In the genomic region with DNA sequence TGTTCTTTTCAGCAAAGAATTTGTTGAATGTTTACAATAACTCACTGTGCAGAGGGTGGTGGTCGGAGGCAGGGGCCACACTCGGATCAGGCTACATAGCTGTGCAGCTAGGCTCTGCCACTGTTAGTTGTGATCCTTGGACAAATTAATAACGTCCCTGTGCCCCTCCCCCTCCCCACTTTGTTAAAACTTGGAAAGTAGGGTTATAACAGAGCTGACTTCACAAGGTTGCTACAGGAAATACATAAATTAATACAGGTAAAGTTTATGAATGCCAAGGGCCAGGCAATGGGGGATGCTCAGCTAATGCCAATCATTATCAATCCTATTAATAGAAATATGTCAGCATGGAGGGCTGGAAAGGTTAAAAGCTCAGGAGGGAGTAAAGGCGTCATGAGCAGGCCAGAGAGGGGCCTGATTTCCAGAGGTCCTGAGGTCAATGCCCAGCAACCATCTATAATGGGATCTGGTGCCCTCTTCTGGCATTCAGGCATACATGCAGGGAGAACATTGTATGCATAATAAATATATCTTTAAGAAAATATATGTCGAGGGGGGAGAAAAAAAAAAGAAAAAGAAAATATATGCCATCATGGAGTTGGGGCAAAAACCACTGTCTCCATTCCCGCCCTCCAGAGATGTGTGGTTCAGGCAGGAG, we compare ENCODE assay signal across 17 mouse cellular contexts. TPM values are rescaled to one million over a fixed set of nuclear protein-coding genes. Genes with fewer than 3 reads are reported as not detected.
A peak's percentile ranks its signal among the peaks of the same experiment; 100 is the strongest.
DNase-seq lines count a peak whose midpoint lies in the region; ATAC-seq and TF ChIP-seq lines count a peak whose summit lies in the region.
"Had no signal": no experiment of that assay in that cellular context is flagged by ENCODE, and none has a peak within 500 bp of the region (broad histone marks: within the 10 kb centered on the region; RNA-seq: fewer than 3 reads in every experiment).

No protein-coding gene starts in this region.

- H3K4me2 ChIP-seq in hindbrain, postnatal 0 days (ENCODE audit: low read depth, low read length) = no peak overlapping the region
- no peak overlapping the region for H3K4me2 ChIP-seq in hindbrain, embryonic 14.5 days (replicated peaks)
- H3K4me2 ChIP-seq in stomach, postnatal 0 days (replicated peaks; ENCODE audit: low read depth) = no peak overlapping the region
- H3K4me2 ChIP-seq: embryonic facial prominence, embryonic 12.5 days; lung, embryonic 15.5 days; neural tube, embryonic 15.5 days had no signal

- peak; percentile 64 for TF ChIP-seq CTCF in hindbrain, postnatal 0 days (IDR thresholded peaks at IDR 0.05; ENCODE audit: low read depth)
- peak; percentile 65 for TF ChIP-seq CTCF in stomach, postnatal 0 days (IDR thresholded peaks at IDR 0.05; ENCODE audit: low read depth)

- DNase-seq in hindbrain, postnatal 0 days (ENCODE audit: low spot score) = no peak
- DNase-seq in hindbrain, embryonic 14.5 days (ENCODE audit: low spot score) = no peak
- DNase-seq in R1 (ENCODE audit: low read depth, low spot score) = peak; percentile 25
- DNase-seq in stomach, postnatal 0 days (ENCODE audit: low spot score) = no peak
- no peak for DNase-seq in adrenal gland, adult 8-10 months

- H3K27ac ChIP-seq in hindbrain, postnatal 0 days = no peak overlapping the region
- no peak overlapping the region for H3K27ac ChIP-seq in hindbrain, embryonic 14.5 days
- H3K27ac ChIP-seq in stomach, postnatal 0 days (replicated peaks) = no peak overlapping the region
- H3K27ac ChIP-seq: embryonic facial prominence, embryonic 12.5 days; lung, embryonic 15.5 days; stomach, embryonic 15.5 days had no signal

- 63% methylated on average over 6 of the region's 6 CpGs for WGBS in hindbrain, postnatal 0 days
- 55% methylated on average over 6 of the region's 6 CpGs for WGBS in hindbrain, embryonic 14.5 days
- 55% methylated on average over 6 of the region's 6 CpGs for WGBS in stomach, postnatal 0 days

- TF ChIP-seq EP300 in stomach, postnatal 0 days (optimal IDR thresholded peaks at IDR 0.05) = no peak

- H3K36me3 ChIP-seq in hindbrain, postnatal 0 days (ENCODE audit: insufficient read depth, low read length) = no peaks in the 10 kb centered on the region
- no peaks in the 10 kb centered on the region for H3K36me3 ChIP-seq in hindbrain, embryonic 14.5 days (replicated peaks; ENCODE audit: control insufficient read depth, insufficient read depth)
- H3K36me3 ChIP-seq in megakaryocyte, embryonic 14.5 days (replicated peaks; ENCODE audit: low read length) = no peaks in the 10 kb centered on the region
- no peaks in the 10 kb centered on the region for H3K36me3 ChIP-seq in stomach, postnatal 0 days (ENCODE audit: control insufficient read depth, insufficient read depth, low read length)
- H3K36me3 ChIP-seq: embryonic facial prominence, embryonic 12.5 days; lung, embryonic 15.5 days; neural tube, embryonic 15.5 days; stomach, embryonic 15.5 days had no signal

- H3K9me3 ChIP-seq in hindbrain, postnatal 0 days (ENCODE audit: low read length) = no peaks in the 10 kb centered on the region
- H3K9me3 ChIP-seq in hindbrain, embryonic 14.5 days (ENCODE audit: control insufficient read depth, low read length) = no peaks in the 10 kb centered on the region
- H3K9me3 ChIP-seq in megakaryocyte, embryonic 14.5 days = no peaks in the 10 kb centered on the region
- H3K9me3 ChIP-seq in stomach, postnatal 0 days (ENCODE audit: control insufficient read depth, low read length) = no peaks in the 10 kb centered on the region
- H3K9me3 ChIP-seq: embryonic facial prominence, embryonic 12.5 days; lung, embryonic 15.5 days; neural tube, embryonic 15.5 days; stomach, embryonic 15.5 days had no signal

- H3K4me1 ChIP-seq in hindbrain, postnatal 0 days (ENCODE audit: insufficient read depth, low read length) = peaks cover 28% of the 10 kb centered on the region
- H3K4me1 ChIP-seq in hindbrain, embryonic 14.5 days (replicated peaks; ENCODE audit: control insufficient read depth, insufficient read depth, low read length) = peaks cover 43% of the 10 kb centered on the region
- peaks cover 65% of the 10 kb centered on the region for H3K4me1 ChIP-seq in megakaryocyte, embryonic 14.5 days
- 0 out of 2 replicates have a peak, but pooled peaks cover 3% of the 10 kb centered on the region for H3K4me1 ChIP-seq in stomach, postnatal 0 days (replicated peaks; ENCODE audit: control insufficient read depth, insufficient read depth)

- no peak for ATAC-seq in hindbrain, postnatal 0 days
- no peak for ATAC-seq in hindbrain, embryonic 14.5 days (ENCODE audit: low FRiP score)
- ATAC-seq in megakaryocyte, adult 5-6 weeks (ENCODE audit: poor library complexity, severe bottlenecking) = no peak
- ATAC-seq in stomach, postnatal 0 days (ENCODE audit: low FRiP score, low TSS enrichment) = no peak
- ATAC-seq: forebrain, embryonic 14.5 days; midbrain, embryonic 16.5 days had no signal

- no peak overlapping the region for H3K9ac ChIP-seq in hindbrain, postnatal 0 days (replicated peaks; ENCODE audit: low read length)
- H3K9ac ChIP-seq in hindbrain, embryonic 14.5 days = no peak overlapping the region
- no peak overlapping the region for H3K9ac ChIP-seq in stomach, postnatal 0 days (ENCODE audit: low read length)
- H3K9ac ChIP-seq: embryonic facial prominence, embryonic 12.5 days; lung, embryonic 15.5 days; neural tube, embryonic 15.5 days; stomach, embryonic 15.5 days had no signal

- H3K4me3 ChIP-seq in hindbrain, postnatal 0 days (ENCODE audit: low read length) = no peak overlapping the region
- no peak overlapping the region for H3K4me3 ChIP-seq in hindbrain, embryonic 14.5 days (replicated peaks; ENCODE audit: low read length)
- H3K4me3 ChIP-seq in megakaryocyte, embryonic 14.5 days (replicated peaks) = peak overlapping the region; percentile 4
- no peak overlapping the region for H3K4me3 ChIP-seq in stomach, postnatal 0 days (ENCODE audit: low read depth, low read length)
- H3K4me3 ChIP-seq: embryonic facial prominence, embryonic 12.5 days; lung, embryonic 15.5 days; neural tube, embryonic 15.5 days; stomach, embryonic 15.5 days had no signal

- H3K27me3 ChIP-seq in hindbrain, postnatal 0 days (ENCODE audit: insufficient read depth, low read length) = no peaks in the 10 kb centered on the region
- no peaks in the 10 kb centered on the region; the same call in 1 of the 2 replicates for H3K27me3 ChIP-seq in hindbrain, embryonic 14.5 days (ENCODE audit: control insufficient read depth, insufficient read depth, low read length)
- peaks cover 39% of the 10 kb centered on the region for H3K27me3 ChIP-seq in megakaryocyte, embryonic 14.5 days (replicated peaks)
- no peaks in the 10 kb centered on the region for H3K27me3 ChIP-seq in stomach, postnatal 0 days (ENCODE audit: control insufficient read depth, insufficient read depth, low read length)

RNA-seq across cellular contexts. Expression of gene Zdhhc22, which starts 13.6 kb away (rescaled TPM):
- total RNA-seq in hindbrain, postnatal 0 days (2014; rRNA removed) = 38.6 and 39.4 TPM in 2 replicates
- polyA plus RNA-seq in hindbrain, postnatal 0 days (2015; fragmentation: Nextera tagmentation; extraction: Ambion mirVana) = 21.8 and 25.2 TPM in 2 replicates
- 14.9 and 15.6 TPM in 2 replicates for polyA plus RNA-seq in hindbrain, embryonic 14.5 days (2014; fragmentation: Nextera tagmentation; extraction: Ambion mirVana)
- polyA plus RNA-seq in megakaryocyte, embryonic 14.5 days (2012; ENCODE audit: insufficient read depth, low replicate concordance) = not detected in 2 replicates
- not detected in 2 replicates for total RNA-seq in megakaryocyte, adult 5-6 weeks (2015)
- not detected in 2 replicates for total RNA-seq in megakaryocyte, adult 5-6 weeks (2017)
- 0.53 and 0.58 TPM in 2 replicates for polyA plus RNA-seq in stomach, postnatal 0 days (2015; fragmentation: Nextera tagmentation; extraction: Ambion mirVana)
- total RNA-seq in adrenal gland, adult 8-10 months (2022) = 1 to 10 TPM; 1.8 to 4.7 (median 3.0) TPM
- total RNA-seq: granulocyte monocyte progenitor cell, adult 5-6 weeks; heart, postnatal 25 days had no signal
- polyA plus RNA-seq: large intestine, adult 2 months; urinary bladder, adult 2 months had no signal

RNA-seq across cellular contexts. Expression of gene Cipc, which starts 29.8 kb away (rescaled TPM):
- 51.1 and 55.6 TPM in 2 replicates for total RNA-seq in hindbrain, postnatal 0 days (2014; rRNA removed)
- 27.6 and 29.6 TPM in 2 replicates for polyA plus RNA-seq in hindbrain, postnatal 0 days (2015; fragmentation: Nextera tagmentation; extraction: Ambion mirVana)
- 46.8 and 52.1 TPM in 2 replicates for polyA plus RNA-seq in hindbrain, embryonic 14.5 days (2014; fragmentation: Nextera tagmentation; extraction: Ambion mirVana)
- 4.8 and 6.4 TPM in 2 replicates for polyA plus RNA-seq in megakaryocyte, embryonic 14.5 days (2012; ENCODE audit: insufficient read depth, low replicate concordance)
- 12.0 and 12.9 TPM in 2 replicates for total RNA-seq in megakaryocyte, adult 5-6 weeks (2015)
- total RNA-seq in megakaryocyte, adult 5-6 weeks (2017) = 8.9 and 11.0 TPM in 2 replicates
- 10.1 and 10.8 TPM in 2 replicates for polyA plus RNA-seq in stomach, postnatal 0 days (2015; fragmentation: Nextera tagmentation; extraction: Ambion mirVana)
- 10 to 100 TPM; 25.4 to 43.9 (median 32.1) TPM for total RNA-seq in adrenal gland, adult 8-10 months (2022)

RNA-seq across cellular contexts. Expression of gene Tmem63c, which starts 44.5 kb away (rescaled TPM):
- total RNA-seq in hindbrain, postnatal 0 days (2014; rRNA removed) = 23.3 and 25.7 TPM in 2 replicates
- 7.9 and 8.6 TPM in 2 replicates for polyA plus RNA-seq in hindbrain, postnatal 0 days (2015; fragmentation: Nextera tagmentation; extraction: Ambion mirVana)
- polyA plus RNA-seq in hindbrain, embryonic 14.5 days (2014; fragmentation: Nextera tagmentation; extraction: Ambion mirVana) = 13.8 and 16.2 TPM in 2 replicates
- polyA plus RNA-seq in megakaryocyte, embryonic 14.5 days (2012; ENCODE audit: insufficient read depth, low replicate concordance) = 0.08 TPM in 1 of 2 replicates, not detected in the other
- total RNA-seq in megakaryocyte, adult 5-6 weeks (2015) = not detected in 2 replicates
- not detected in 2 replicates for total RNA-seq in megakaryocyte, adult 5-6 weeks (2017)
- polyA plus RNA-seq in stomach, postnatal 0 days (2015; fragmentation: Nextera tagmentation; extraction: Ambion mirVana) = 0.72 and 0.74 TPM in 2 replicates
- 1 to 10 TPM; 2.3 to 4.8 (median 3.1) TPM for total RNA-seq in adrenal gland, adult 8-10 months (2022)
- total RNA-seq: granulocyte monocyte progenitor cell, adult 5-6 weeks had no signal

Comparison
In these comparisons a context has a peak if more than half of its experiments do, and no peak if none do; other contexts are left out.
1. RNA of gene Zdhhc22, which starts 13.6 kb away (polyA plus RNA-seq): 21.8 to 25.2 TPM in hindbrain, postnatal 0 days and 14.9 to 15.6 TPM in hindbrain, embryonic 14.5 days; 0.53 to 0.58 TPM in stomach, postnatal 0 days and not detected in megakaryocyte, embryonic 14.5 days; every median in the first group is over 10 times any median in the second.